Mouse (Mus musculus) activated CD4-positive, CD25-positive, alpha-beta regulatory T cell (primary cell): ENCODE results near the gene Brwd1. TPM values are rescaled to one million over a fixed set of nuclear protein-coding genes. Genes with fewer than 3 reads are reported as not detected.

Source experiments
- polyA plus RNA-seq, 2 experiments: library from polyadenylated mRNA; unstranded; fragments of 100-300 nt; shearing (Covaris generic); gene quantifications; one replicate each; pipeline ENCODE4 v1.2.1; 2017

The Brwd1 gene
- polyA plus RNA-seq, result 10 to 100 TPM; 50.4 to 64.0 TPM

GRCm38 (mm10) chr16:96082301-96083178 is at the start of gene Brwd1:
Gene Brwd1, minus strand, starts transcription at chr16:96082526.

DNA sequence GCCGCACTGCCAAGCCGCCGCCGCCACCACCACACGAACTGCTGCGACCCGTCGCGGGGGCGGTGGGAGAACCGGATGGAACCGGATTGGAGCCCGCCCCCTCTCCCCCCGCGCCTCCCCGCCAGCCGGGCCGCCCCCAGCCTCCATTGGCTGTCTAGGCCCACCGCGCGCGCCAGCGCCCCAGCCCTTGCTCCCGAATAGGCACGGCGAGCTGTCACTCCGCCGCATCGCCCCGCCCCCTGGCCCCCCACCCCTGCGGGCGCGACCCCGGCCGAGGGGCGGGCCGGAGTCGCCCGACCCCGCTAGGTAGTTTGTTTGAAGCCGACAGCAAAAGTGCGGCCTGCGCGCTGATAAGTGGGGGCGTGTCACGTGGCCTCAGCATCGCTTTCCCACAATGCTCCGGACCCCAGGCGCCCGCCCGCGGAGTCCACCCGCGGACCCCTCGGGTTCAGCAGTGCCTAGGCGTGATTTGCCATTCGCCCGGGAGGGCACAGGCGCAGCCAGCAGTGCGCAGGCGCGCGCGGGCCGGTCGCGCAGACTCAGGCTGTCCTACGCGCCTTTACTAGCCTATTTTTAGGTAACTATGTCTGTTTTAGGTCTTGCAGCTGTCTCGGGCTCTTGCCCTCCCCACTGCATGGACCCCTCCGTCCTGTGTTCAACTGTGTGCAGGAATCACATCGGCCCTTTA is 45.5 kb upstream of the Brwd1 start, which contains the start of gene Hmgn1:
Gene Hmgn1, minus strand, starts transcription at position 73 of the 688 bp plus-strand sequence.

GRCm38 (mm10) chr16:95990462-95991121 is 91.7 kb downstream of the Brwd1 start, which contains the start of gene Psmg1:
Gene Psmg1, minus strand, starts transcription at chr16:95990960.

Other genes starting within 250 kb of the Brwd1 start
- gene Psmg1, start 91.6 kb downstream of the Brwd1 start, polyA plus RNA-seq, result 10 to 100 TPM; 51.2 to 64.7 TPM
- 100 to 1,000 TPM in 1 of 2 experiments, 10 to 100 TPM in 1; 84.8 to 171 TPM for gene Hmgn1, start 45.2 kb upstream of the Brwd1 start, polyA plus RNA-seq
- gene Wrb, start 62.9 kb upstream of the Brwd1 start, polyA plus RNA-seq, result 1 to 10 TPM; 4.9 to 7.8 TPM
- under 1 TPM; 0.11 to 0.48 TPM for gene Lca5l, start 109.7 kb upstream of the Brwd1 start, polyA plus RNA-seq
- gene Sh3bgr, start 117.9 kb upstream of the Brwd1 start, polyA plus RNA-seq, result under 1 TPM in 1 of 2 experiments, not detected in 1; 0.17 TPM
- gene B3galt5, start 153.3 kb upstream of the Brwd1 start, polyA plus RNA-seq, result under 1 TPM; 0.12 to 0.86 TPM